Mouse (Mus musculus) A20 (cell line): ENCODE data around the gene Gpld1.

Experiments used
- DNase-seq: peaks from one replicate; pipeline ENCODE4 v3.0.0-alpha.2; 2011; ENCODE audit warnings: low read depth, low spot score

Gpld1 gene

DNA sequence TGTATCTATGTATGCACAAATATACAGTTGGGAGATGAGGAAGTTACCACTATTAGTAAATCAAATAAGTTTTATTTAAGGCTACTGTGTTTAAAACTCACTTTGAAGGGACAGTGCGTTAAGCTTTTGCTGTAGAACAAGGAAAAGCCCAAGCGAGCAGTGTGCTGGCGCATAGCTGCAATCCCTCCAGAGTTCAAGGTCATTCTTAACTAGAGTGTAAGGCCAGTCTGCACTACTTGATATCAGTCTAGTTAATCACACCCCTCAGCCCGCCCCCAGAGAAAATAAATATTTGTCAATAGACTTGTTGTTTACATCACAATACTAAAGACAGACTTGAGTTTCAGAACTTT, 77.6 kb downstream of the Gpld1 start:
- DNase-seq: no peak

- no peak for DNase-seq
Observed at GRCm38 (mm10) chr13:25022386-25022785, 79.4 kb downstream of the Gpld1 start.

- DNase-seq: no peak
Observed at GRCm38 (mm10) chr13:25023129-25023528, 80.2 kb downstream of the Gpld1 start.

GRCm38 (mm10) chr13:25024655-25025054, 81.7 kb downstream of the Gpld1 start:
- DNase-seq: peak; percentile 63

- no peak for DNase-seq
Observed at GRCm38 (mm10) chr13:25026409-25027113, 83.6 kb downstream of the Gpld1 start.

- DNase-seq: no peak
Observed at GRCm38 (mm10) chr13:25027114-25027425, 84.1 kb downstream of the Gpld1 start.

GRCm38 (mm10) chr13:25039488-25039887, 96.5 kb downstream of the Gpld1 start:
- DNase-seq: no peak
